29 mouse cellular contexts compared by ENCODE assay signal in genomic region chr7:48044046-48044445, GRCm38 (mm10). TPM values are rescaled to one million over a fixed set of nuclear protein-coding genes. Genes with fewer than 3 reads are reported as not detected.
DNase-seq lines count a peak whose midpoint lies in the region; ATAC-seq and TF ChIP-seq lines count a peak whose summit lies in the region.
"Had no signal": no experiment of that assay in that cellular context is flagged by ENCODE, and none has a peak within 500 bp of the region (broad histone marks: within the 10 kb centered on the region; RNA-seq: fewer than 3 reads in every experiment).

No protein-coding gene starts in this region.

- H3K36me3 ChIP-seq in heart, embryonic 13.5 days, result no peaks in the 10 kb centered on the region
- no peaks in the 10 kb centered on the region for H3K36me3 ChIP-seq in heart, postnatal 0 days (replicated peaks; ENCODE audit: control insufficient read depth, insufficient read depth, low read length)
- H3K36me3 ChIP-seq in MEL (ENCODE audit: control insufficient read depth in 1 of 2, insufficient read depth in 2 of 2, low read length in 2 of 2), result peaks cover 0 to 33% of the 10 kb centered on the region in 2 experiments; a peak in 2 of 4 replicates
- H3K36me3 ChIP-seq: embryonic facial prominence, embryonic 10.5 days; hindbrain, embryonic 12.5 days had no signal

- 8% methylated on average over 1 of the region's 1 CpGs for WGBS in heart, embryonic 13.5 days
- WGBS in heart, postnatal 0 days, result 0% methylated on average over 1 of the region's 1 CpGs

- no peak for DNase-seq in heart, postnatal 4 days
- DNase-seq in heart, postnatal 0 days (ENCODE audit: low spot score), result peak; percentile 6
- DNase-seq in heart, postnatal 14 days, result no peak
- peak; percentile 84 for DNase-seq in MEL (ENCODE audit: low read depth, low spot score)
- no peak for DNase-seq in right cerebral cortex, adult 2 months (ENCODE audit: low spot score in 2 of 2)
- DNase-seq: adrenal gland, postnatal 14 days; cerebellum, adult 18-20 months; cerebellum, adult 9-11 months; cerebellum, postnatal 36 days; forebrain, postnatal 0 days; gastrocnemius, postnatal 14 days had no signal

- TF ChIP-seq RAD21 in MEL (IDR thresholded peaks at IDR 0.05; ENCODE audit: low read depth, low read length), result no peak

- H3K27me3 ChIP-seq in heart, embryonic 13.5 days (replicated peaks), result no peaks in the 10 kb centered on the region
- H3K27me3 ChIP-seq in heart, postnatal 0 days (ENCODE audit: control insufficient read depth, insufficient read depth, low read length), result no peaks in the 10 kb centered on the region
- no peaks in the 10 kb centered on the region for H3K27me3 ChIP-seq in MEL (ENCODE audit: control insufficient read depth in 1 of 2, insufficient read depth in 2 of 2, low read length in 2 of 2)
- H3K27me3 ChIP-seq: forebrain, embryonic 13.5 days; hindbrain, embryonic 12.5 days; Patski had no signal

- peak overlapping the region; percentile 55 for H3K27ac ChIP-seq in heart, embryonic 13.5 days (replicated peaks)
- no peak overlapping the region for H3K27ac ChIP-seq in heart, postnatal 0 days (ENCODE audit: low read depth)
- H3K27ac ChIP-seq in MEL (ENCODE audit: control insufficient read depth, low read depth, low read length), result peak overlapping the region; percentile 93
- H3K27ac ChIP-seq: embryonic facial prominence, embryonic 10.5 days; forebrain, embryonic 13.5 days; hindbrain, embryonic 12.5 days had no signal

- H3K4me2 ChIP-seq in heart, embryonic 13.5 days, result no peak overlapping the region
- H3K4me2 ChIP-seq in heart, postnatal 0 days (ENCODE audit: low read depth, low read length), result no peak overlapping the region
- H3K4me2 ChIP-seq: forebrain, embryonic 13.5 days; hindbrain, embryonic 12.5 days had no signal

- TF ChIP-seq EP300 in heart, postnatal 0 days (IDR thresholded peaks at IDR 0.05; ENCODE audit: low read depth), result no peak
- TF ChIP-seq EP300 in MEL (IDR thresholded peaks at IDR 0.05; ENCODE audit: low read depth in 1 of 2, low read length in 2 of 2), result peak; percentile 93 to 97

- TF ChIP-seq CTCF in heart, postnatal 0 days (IDR thresholded peaks at IDR 0.05; ENCODE audit: low read depth), result no peak
- no peak for TF ChIP-seq CTCF in MEL (IDR thresholded peaks at IDR 0.05 in 2 of 3, conservative IDR thresholded peaks at IDR 0.05 in 1 of 3; ENCODE audit: control insufficient read depth in 1 of 3, insufficient read depth in 1 of 3, low read depth in 2 of 3, low read length in 3 of 3, poor library complexity in 1 of 3, severe bottlenecking in 1 of 3)

- no peak; the same call in 1 of the 2 replicates for ATAC-seq in heart, embryonic 13.5 days (ENCODE audit: extremely low read depth, insufficient number of reproducible peaks, low FRiP score, low TSS enrichment)
- ATAC-seq in heart, postnatal 0 days (ENCODE audit: insufficient read depth, low read depth), result no peak
- peak; percentile 80 for ATAC-seq in granulocyte monocyte progenitor cell, adult 5-6 weeks (replicated peaks; ENCODE audit: poor library complexity, severe bottlenecking)
- ATAC-seq in megakaryocyte-erythroid progenitor cell, adult 5-6 weeks (replicated peaks; ENCODE audit: low FRiP score, low TSS enrichment, poor library complexity, severe bottlenecking), result no peak
- ATAC-seq: activated CD4-positive, CD25-positive, alpha-beta regulatory T cell, adult 4 months; forebrain, embryonic 13.5 days; forebrain, postnatal 0 days; hindbrain, embryonic 16.5 days; inflammation-experienced regulatory T-cells, adult 6 months; intestine, postnatal 0 days; Patski had no signal

- no peak overlapping the region for H3K4me3 ChIP-seq in heart, embryonic 13.5 days
- no peak overlapping the region for H3K4me3 ChIP-seq in heart, postnatal 0 days (ENCODE audit: low read depth, low read length)
- H3K4me3 ChIP-seq in MEL (ENCODE audit: control insufficient read depth in 1 of 2, insufficient read depth in 1 of 2, low read depth in 2 of 2, low read length in 2 of 2), result no peak overlapping the region
- H3K4me3 ChIP-seq: embryonic facial prominence, embryonic 10.5 days; forebrain, embryonic 13.5 days; hindbrain, embryonic 12.5 days had no signal

- intact Hi-C loops in heart, postnatal 14 days (cut with DNase I), result no loop called here

- H3K9me3 ChIP-seq in heart, embryonic 13.5 days, result 0 out of 2 replicates have a peak, but pooled peaks cover 2% of the 10 kb centered on the region
- no peaks in the 10 kb centered on the region for H3K9me3 ChIP-seq in heart, postnatal 0 days (replicated peaks; ENCODE audit: control insufficient read depth, low read length)
- H3K9me3 ChIP-seq in MEL (replicated peaks; ENCODE audit: insufficient read depth, low read length), result no peaks in the 10 kb centered on the region
- H3K9me3 ChIP-seq: embryonic facial prominence, embryonic 10.5 days; forebrain, embryonic 13.5 days; hindbrain, embryonic 12.5 days had no signal

- no peak overlapping the region for H3K9ac ChIP-seq in heart, embryonic 13.5 days
- H3K9ac ChIP-seq in heart, postnatal 0 days (replicated peaks; ENCODE audit: low read depth, low read length), result no peak overlapping the region
- peak overlapping the region; percentile 30 for H3K9ac ChIP-seq in MEL (ENCODE audit: control insufficient read depth, low read depth, low read length, poor library complexity, severe bottlenecking)
- H3K9ac ChIP-seq: forebrain, embryonic 13.5 days; forebrain, postnatal 0 days; hindbrain, embryonic 12.5 days had no signal

- H3K4me1 ChIP-seq in heart, embryonic 13.5 days, result peaks cover 3% of the 10 kb centered on the region; the same call in 1 of the 2 replicates
- H3K4me1 ChIP-seq in heart, postnatal 0 days (ENCODE audit: control insufficient read depth, insufficient read depth), result no peaks in the 10 kb centered on the region
- peaks cover 18 to 24% of the 10 kb centered on the region in 2 experiments for H3K4me1 ChIP-seq in MEL (ENCODE audit: control insufficient read depth in 1 of 2, insufficient read depth in 2 of 2, low read length in 2 of 2)
- H3K4me1 ChIP-seq: embryonic facial prominence, embryonic 10.5 days; forebrain, embryonic 13.5 days; hindbrain, embryonic 12.5 days had no signal

- no peaks in the 10 kb centered on the region for H3K79me2 ChIP-seq in MEL (ENCODE audit: control insufficient read depth, insufficient read depth, low read length, poor library complexity)

- TF ChIP-seq POLR2A in MEL (IDR thresholded peaks at IDR 0.05; ENCODE audit: control insufficient read depth in 1 of 2, insufficient read depth in 1 of 2, low read depth in 1 of 2, low read length in 2 of 2, poor library complexity in 1 of 2), result no peak

TF ChIP-seq in MEL, 35 proteins besides CTCF, POLR2A, EP300 and RAD21:
- TF ChIP-seq MEF2A (IDR thresholded peaks at IDR 0.05; ENCODE audit: extremely low read depth, insufficient replicate concordance, low read depth, low read length, poor library complexity, severe bottlenecking) (no peak), BHLHE40 (IDR thresholded peaks at IDR 0.05; ENCODE audit: borderline replicate concordance, low read depth, low read length) (peak; percentile 88), TCF12 (IDR thresholded peaks at IDR 0.05; ENCODE audit: low read depth, low read length) (peak; percentile 83), USF1 (IDR thresholded peaks at IDR 0.05; ENCODE audit: low read depth, low read length) (peak; percentile 50; the same call in 1 of the 2 replicates), USF2 (IDR thresholded peaks at IDR 0.05; ENCODE audit: borderline replicate concordance in 1 of 2, insufficient read depth in 1 of 2, low read depth in 1 of 2, low read length in 2 of 2) (no peak), HCFC1 (IDR thresholded peaks at IDR 0.05; ENCODE audit: low read depth, low read length) (no peak), ZC3H11A (IDR thresholded peaks at IDR 0.05; ENCODE audit: low read depth, low read length) (no peak), TBP (IDR thresholded peaks at IDR 0.05; ENCODE audit: low read depth, low read length) (peak; percentile 70), GATA1 (IDR thresholded peaks at IDR 0.05; ENCODE audit: low read depth, low read length) (peak; percentile 99), RCOR1 (IDR thresholded peaks at IDR 0.05; ENCODE audit: low read depth, low read length) (peak; percentile 82), MAZ (IDR thresholded peaks at IDR 0.05; ENCODE audit: low read depth, low read length) (no peak), ETS1 (IDR thresholded peaks at IDR 0.05; ENCODE audit: low read depth, low read length) (peak; percentile 79), SIN3A (IDR thresholded peaks at IDR 0.05; ENCODE audit: low read length) (peak; percentile 57; the same call in 1 of the 2 replicates), CHD2 (IDR thresholded peaks at IDR 0.05; ENCODE audit: low read length) (no peak), MYC (IDR thresholded peaks at IDR 0.05; ENCODE audit: low read depth, low read length) (no peak), KAT2A (conservative IDR thresholded peaks at IDR 0.05; ENCODE audit: low read depth, low read length) (no peak)

RNA-seq across cellular contexts. Expression of gene Mrgprx1, which starts 16.6 kb away (rescaled TPM):
- polyA plus RNA-seq in heart, embryonic 13.5 days (2015; fragmentation: Nextera tagmentation; extraction: Ambion mirVana), result not detected in 2 replicates
- total RNA-seq in heart, postnatal 4 days (2021), result not detected
- not detected in 2 replicates for total RNA-seq in heart, postnatal 0 days (2014; rRNA removed; ENCODE audit: low replicate concordance)
- polyA plus RNA-seq in heart, postnatal 0 days (2015; fragmentation: Nextera tagmentation; extraction: Ambion mirVana), result not detected in 2 replicates
- not detected for total RNA-seq in heart, postnatal 14 days (2021)
- not detected in 2 replicates for total RNA-seq in MEL (2012; rRNA removed)
- not detected for polyA plus RNA-seq in MEL (2012; ENCODE audit: insufficient read depth in 1 of 2, insufficient read length in 2 of 2, low read depth in 1 of 2, low replicate concordance in 2 of 2, missing spikeins in 1 of 2)
- total RNA-seq in granulocyte monocyte progenitor cell, adult 5-6 weeks (2014; fragmentation: Nextera tagmentation), result not detected in 2 replicates
- total RNA-seq in granulocyte monocyte progenitor cell, adult 5-6 weeks (2017), result not detected in 2 replicates
- total RNA-seq in megakaryocyte-erythroid progenitor cell, adult 5-6 weeks (2014; fragmentation: Nextera tagmentation), result not detected in 2 replicates
- not detected in 2 replicates for total RNA-seq in megakaryocyte-erythroid progenitor cell, adult 5-6 weeks (2017)
- total RNA-seq: adrenal gland, adult 18-20 months; adrenal gland, postnatal 14 days; ES-E14; forebrain, postnatal 0 days; gastrocnemius, adult 18-20 months; gastrocnemius, postnatal 14 days; heart, postnatal 25 days had no signal
- polyA plus RNA-seq: activated CD4-positive, CD25-positive, alpha-beta regulatory T cell, adult 4 months; embryonic facial prominence, embryonic 10.5 days; embryonic facial prominence, embryonic 14.5 days; forebrain, embryonic 13.5 days; forebrain, postnatal 0 days; gonadal fat pad, adult 2 months; hindbrain, embryonic 12.5 days; inflammation-experienced regulatory T-cells, adult 6 months; intestine, postnatal 0 days; kidney, embryonic 14.5 days; Patski had no signal

Comparison
In these comparisons a context has a peak if more than half of its experiments do, and no peak if none do; other contexts are left out.
1. DNase-seq: peak in heart, postnatal 0 days (single experiment) and MEL (single experiment); none in heart, postnatal 4 days (single experiment), heart, postnatal 14 days (0 of 2) and right cerebral cortex, adult 2 months (0 of 2).